Mouse (Mus musculus): Measurements from ENCODE around the gene Defb47. TPM values are rescaled to one million over a fixed set of nuclear protein-coding genes. Genes with fewer than 3 reads are reported as not detected.

Gene Defb47
- polyA plus RNA-seq, 1 experiment, result not detected

GRCm38 (mm10) chr14:62991849-62992510 lies 5.9 kb upstream of the Defb47 start:
- no peak overlapping the region for H3K4me3 ChIP-seq (replicated peaks)
- TF ChIP-seq GATA1 (IDR thresholded peaks at IDR 0.05; ENCODE audit: low read length) (no peak), TAL1 (IDR thresholded peaks at IDR 0.05; ENCODE audit: low read length) (no peak)
- H3K27me3 ChIP-seq (ENCODE audit: control insufficient read depth), result peaks cover 2% of the 10 kb centered on the region; the same call in 1 of the 2 replicates
- no peaks in the 10 kb centered on the region for H3K9me3 ChIP-seq (ENCODE audit: control insufficient read depth, low read length)
- H3K36me3 ChIP-seq (ENCODE audit: control insufficient read depth), result no peaks in the 10 kb centered on the region
- no peaks in the 10 kb centered on the region for H3K4me1 ChIP-seq (ENCODE audit: control insufficient read depth)

GRCm38 (mm10) chr14:62998977-62999376 lies 1.1 kb downstream of the Defb47 start:
- no peaks in the 10 kb centered on the region for H3K9me3 ChIP-seq (ENCODE audit: control insufficient read depth, low read length)
- H3K36me3 ChIP-seq (ENCODE audit: control insufficient read depth), result no peaks in the 10 kb centered on the region
- no peaks in the 10 kb centered on the region for H3K27me3 ChIP-seq (ENCODE audit: control insufficient read depth)
- H3K4me1 ChIP-seq (ENCODE audit: control insufficient read depth), result no peaks in the 10 kb centered on the region
- TF ChIP-seq GATA1 (IDR thresholded peaks at IDR 0.05; ENCODE audit: low read length) (no peak), TAL1 (IDR thresholded peaks at IDR 0.05; ENCODE audit: low read length) (no peak)
- H3K4me3 ChIP-seq (replicated peaks), result no peak overlapping the region

GRCm38 (mm10) chr14:63002588-63002987 lies 4.7 kb downstream of the Defb47 start:
- H3K4me3 ChIP-seq (replicated peaks), result no peak overlapping the region
- no peaks in the 10 kb centered on the region for H3K9me3 ChIP-seq (ENCODE audit: control insufficient read depth, low read length)
- no peak for TF ChIP-seq TAL1 (IDR thresholded peaks at IDR 0.05; ENCODE audit: low read length)
- TF ChIP-seq GATA1 (IDR thresholded peaks at IDR 0.05; ENCODE audit: low read length), result no peak
- no peaks in the 10 kb centered on the region for H3K27me3 ChIP-seq (ENCODE audit: control insufficient read depth)
- H3K36me3 ChIP-seq (ENCODE audit: control insufficient read depth), result no peaks in the 10 kb centered on the region
- no peaks in the 10 kb centered on the region for H3K4me1 ChIP-seq (ENCODE audit: control insufficient read depth)

GRCm38 (mm10) chr14:63011471-63011870 lies 13.6 kb downstream of the Defb47 start, which contains the start of gene Defb43:
TSS of gene Defb43 (plus strand) at chr14:63011771.
- Histone ChIP-seq H3K4me1 (ENCODE audit: control insufficient read depth) (no peaks in the 10 kb centered on the region), H3K9me3 (ENCODE audit: control insufficient read depth, low read length) (peaks cover 3% of the 10 kb centered on the region), H3K27me3 (ENCODE audit: control insufficient read depth) (no peaks in the 10 kb centered on the region), H3K36me3 (ENCODE audit: control insufficient read depth) (no peaks in the 10 kb centered on the region), H3K4me3 (replicated peaks) (no peak within 1 kb of the TSS)
- TF ChIP-seq TAL1 (IDR thresholded peaks at IDR 0.05; ENCODE audit: low read length), result no peak
- no peak for TF ChIP-seq GATA1 (IDR thresholded peaks at IDR 0.05; ENCODE audit: low read length)

- H3K27me3 ChIP-seq (ENCODE audit: control insufficient read depth), result no peaks in the 10 kb centered on the region
- no peaks in the 10 kb centered on the region for H3K36me3 ChIP-seq (ENCODE audit: control insufficient read depth)
- TF ChIP-seq TAL1 (IDR thresholded peaks at IDR 0.05; ENCODE audit: low read length), result no peak
- no peak for TF ChIP-seq GATA1 (IDR thresholded peaks at IDR 0.05; ENCODE audit: low read length)
- H3K4me1 ChIP-seq (ENCODE audit: control insufficient read depth), result no peaks in the 10 kb centered on the region
- H3K9me3 ChIP-seq (ENCODE audit: control insufficient read depth, low read length), result peaks cover 3% of the 10 kb centered on the region
- no peak overlapping the region for H3K4me3 ChIP-seq (replicated peaks)
These were observed 15.2 kb downstream of the Defb47 start for GRCm38 (mm10) chr14:63013082-63013481.

- Histone ChIP-seq H3K4me1 (ENCODE audit: control insufficient read depth) (no peaks in the 10 kb centered on the region), H3K9me3 (ENCODE audit: control insufficient read depth, low read length) (peaks cover 3% of the 10 kb centered on the region), H3K4me3 (replicated peaks) (no peak overlapping the region), H3K36me3 (ENCODE audit: control insufficient read depth) (no peaks in the 10 kb centered on the region), H3K27me3 (ENCODE audit: control insufficient read depth) (no peaks in the 10 kb centered on the region)
- TF ChIP-seq TAL1 (IDR thresholded peaks at IDR 0.05; ENCODE audit: low read length) (no peak), GATA1 (IDR thresholded peaks at IDR 0.05; ENCODE audit: low read length) (no peak)
These were observed 16.8 kb downstream of the Defb47 start for GRCm38 (mm10) chr14:63014667-63015066.

GRCm38 (mm10) chr14:63020524-63021156 lies 22.8 kb downstream of the Defb47 start:
- Histone ChIP-seq H3K36me3 (ENCODE audit: control insufficient read depth) (no peaks in the 10 kb centered on the region), H3K9me3 (ENCODE audit: control insufficient read depth, low read length) (no peaks in the 10 kb centered on the region), H3K4me1 (ENCODE audit: control insufficient read depth) (no peaks in the 10 kb centered on the region), H3K27me3 (ENCODE audit: control insufficient read depth) (no peaks in the 10 kb centered on the region), H3K4me3 (replicated peaks) (no peak overlapping the region)
- TF ChIP-seq TAL1 (IDR thresholded peaks at IDR 0.05; ENCODE audit: low read length), result no peak
- no peak for TF ChIP-seq GATA1 (IDR thresholded peaks at IDR 0.05; ENCODE audit: low read length)

GRCm38 (mm10) chr14:63046691-63047090 lies 48.8 kb downstream of the Defb47 start, which contains the start of gene Defb42:
TSS of gene Defb42 (plus strand) at chr14:63046991.
- no peak for TF ChIP-seq GATA1 (IDR thresholded peaks at IDR 0.05; ENCODE audit: low read length)
- TF ChIP-seq TAL1 (IDR thresholded peaks at IDR 0.05; ENCODE audit: low read length), result no peak
- Histone ChIP-seq H3K27me3 (ENCODE audit: control insufficient read depth) (peaks cover under 1% of the 10 kb centered on the region), H3K4me3 (replicated peaks) (no peak within 1 kb of the TSS), H3K9me3 (ENCODE audit: control insufficient read depth, low read length) (no peaks in the 10 kb centered on the region), H3K4me1 (ENCODE audit: control insufficient read depth) (peaks cover 3% of the 10 kb centered on the region; the same call in 1 of the 2 replicates), H3K36me3 (ENCODE audit: control insufficient read depth) (no peaks in the 10 kb centered on the region)

- Histone ChIP-seq H3K4me3 (replicated peaks) (no peak within 1 kb of the TSS), H3K4me1 (ENCODE audit: control insufficient read depth) (peaks cover 3% of the 10 kb centered on the region; the same call in 1 of the 2 replicates), H3K36me3 (ENCODE audit: control insufficient read depth) (no peaks in the 10 kb centered on the region), H3K9me3 (ENCODE audit: control insufficient read depth, low read length) (no peaks in the 10 kb centered on the region), H3K27me3 (ENCODE audit: control insufficient read depth) (peaks cover 13% of the 10 kb centered on the region)
- TF ChIP-seq TAL1 (IDR thresholded peaks at IDR 0.05; ENCODE audit: low read length), result no peak
- TF ChIP-seq GATA1 (IDR thresholded peaks at IDR 0.05; ENCODE audit: low read length), result no peak
These were observed 52.1 kb downstream of the Defb47 start, which contains the start of gene Defb30 for GRCm38 (mm10) chr14:63049910-63050370. TSS of gene Defb30 (minus strand) at chr14:63049960.

Other genes with a start within 250 kb of the Defb47 start
- 0.96 and 0.97 TPM in 2 replicates for gene Ints6, start 236.9 kb upstream of the Defb47 start, polyA plus RNA-seq (2012)
- gene Wdfy2, start 160.4 kb upstream of the Defb47 start, polyA plus RNA-seq (2012), result under 0.01 and 0.01 TPM in 2 replicates
- gene Defb48, start 13.6 kb upstream of the Defb47 start, polyA plus RNA-seq (2012), result not detected in 2 replicates
- not detected in 2 replicates for gene Defb43, start 13.7 kb downstream of the Defb47 start, polyA plus RNA-seq (2012)
- not detected in 2 replicates for gene Defb42, start 48.9 kb downstream of the Defb47 start, polyA plus RNA-seq (2012)
- not detected in 2 replicates for gene Defb30, start 51.9 kb downstream of the Defb47 start, polyA plus RNA-seq (2012)